Mouse (Mus musculus) megakaryocyte, embryonic 14.5 days (primary cell): ENCODE data around the gene Fkbp8.

Experiments used
- FLI1 ChIP-seq: IDR thresholded peaks from 2 replicates; pipeline ENCODE4 v1.6.1; 2012; ENCODE audit warnings: low read length, inconsistent platforms, mixed read lengths
- GATA1 ChIP-seq: IDR thresholded peaks from 3 replicates; pipeline ENCODE4 v1.6.1; 2012; ENCODE audit warnings: mixed read lengths, low read length, inconsistent platforms, borderline replicate concordance

DNA sequence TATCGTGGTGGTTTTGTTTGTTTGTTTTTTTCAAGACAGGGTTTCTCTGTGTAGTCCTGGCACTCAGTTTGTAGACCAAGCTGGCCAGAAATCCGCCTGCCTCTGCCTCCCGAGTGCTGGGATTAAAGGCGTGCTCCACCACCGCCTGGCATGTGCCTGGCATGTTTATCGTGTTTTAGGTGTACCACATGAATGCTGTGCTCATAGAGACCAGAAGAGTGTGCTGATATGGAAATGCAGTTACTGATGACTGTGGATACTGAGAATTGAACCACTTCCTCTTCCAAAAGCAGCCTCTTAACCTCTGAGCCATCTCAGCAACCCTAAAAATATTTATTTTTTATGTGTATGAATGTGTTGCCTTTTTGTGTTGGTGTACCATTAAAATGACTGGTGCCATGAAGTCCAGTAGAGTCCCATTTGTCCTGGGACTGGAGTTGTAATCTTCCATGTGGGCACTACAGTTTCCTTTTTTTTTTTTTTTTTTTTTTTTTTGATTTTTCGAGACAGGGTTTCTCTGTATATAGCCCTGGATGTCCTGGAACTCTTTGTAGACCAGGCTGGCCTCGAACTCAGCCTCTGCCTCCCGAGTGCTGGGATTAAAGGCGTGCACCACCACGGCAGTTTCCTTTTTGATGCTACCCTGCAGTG, 15.1 kb upstream of the Fkbp8 start:
- TF ChIP-seq FLI1 (no peak), GATA1 (no peak)
